Mouse (Mus musculus) MEL (cell line): ENCODE measurements around the gene Scamp5.

Source experiments
- CTCF ChIP-seq, 3 experiments: IDR thresholded peaks in 2 of 3; conservative IDR thresholded peaks in 1 of 3; 2 replicates each; pipeline ENCODE4 v1.5.1; 2011 to 2012; ENCODE audit warnings: low read length in 3 of 3, low read depth in 2 of 3, mild to moderate bottlenecking in 2 of 3, improper control_type of control experiment in 1 of 3, inconsistent platforms in 1 of 3, mixed read lengths in 1 of 3, moderate library complexity in 1 of 3; ENCODE audit not compliant: control insufficient read depth in 1 of 3, insufficient read depth in 1 of 3, poor library complexity in 1 of 3, severe bottlenecking in 1 of 3
- E2F4 ChIP-seq: IDR thresholded peaks from 2 replicates; pipeline ENCODE4 v1.6.1; 2011; ENCODE audit warnings: low read depth, low read length, improper control_type of control experiment, borderline replicate concordance
- EP300 ChIP-seq, 2 experiments: IDR thresholded peaks; 2 replicates each; pipeline ENCODE4 v1.6.1; 2011; ENCODE audit warnings: improper control_type of control experiment in 2 of 2, low read length in 2 of 2, low read depth in 1 of 2, mild to moderate bottlenecking in 1 of 2
- HCFC1 ChIP-seq: IDR thresholded peaks from 2 replicates; pipeline ENCODE4 v1.6.1; 2012; ENCODE audit warnings: low read depth, mild to moderate bottlenecking, inconsistent platforms, low read length, improper control_type of control experiment, moderate library complexity
- MAX ChIP-seq: IDR thresholded peaks from 2 replicates; pipeline ENCODE4 v1.6.1; 2011; ENCODE audit warnings: low read length, improper control_type of control experiment
- MXI1 ChIP-seq: IDR thresholded peaks from 2 replicates; pipeline ENCODE4 v1.6.1; 2011; ENCODE audit warnings: mild to moderate bottlenecking, low read depth, low read length, improper control_type of control experiment
- NRF1 ChIP-seq: IDR thresholded peaks from 2 replicates; pipeline ENCODE4 v1.6.1; 2014; ENCODE audit warnings: low read depth, mild to moderate bottlenecking, inconsistent platforms, low read length, improper control_type of control experiment, moderate library complexity; ENCODE audit not compliant: poor library complexity, insufficient read depth, severe bottlenecking
- POLR2A ChIP-seq, 2 experiments: IDR thresholded peaks; 2 replicates each; pipeline ENCODE4 v1.6.1; 2011 to 2012; ENCODE audit warnings: low read length in 2 of 2, mild to moderate bottlenecking in 2 of 2, control low read depth in 1 of 2, improper control_type of control experiment in 1 of 2, low read depth in 1 of 2, moderate library complexity in 1 of 2; ENCODE audit not compliant: control insufficient read depth in 1 of 2, insufficient read depth in 1 of 2, poor library complexity in 1 of 2
- POLR2AphosphoS5 ChIP-seq: IDR thresholded peaks from 2 replicates; pipeline ENCODE4 v1.6.1; 2012; ENCODE audit warnings: low read depth, borderline replicate concordance, mild to moderate bottlenecking, inconsistent platforms, low read length, moderate library complexity, mixed read lengths
- SIN3A ChIP-seq: IDR thresholded peaks from 2 replicates; pipeline ENCODE4 v1.6.1; 2012; ENCODE audit warnings: low read length, improper control_type of control experiment, inconsistent platforms
- TAL1 ChIP-seq: IDR thresholded peaks from 2 replicates; pipeline ENCODE4 v1.6.1; 2012; ENCODE audit warnings: mild to moderate bottlenecking, inconsistent platforms, low read length, moderate library complexity, mixed read lengths
- TBP ChIP-seq: IDR thresholded peaks from 2 replicates; pipeline ENCODE4 v1.8.0; 2011; ENCODE audit warnings: low read depth, low read length, improper control_type of control experiment
- UBTF ChIP-seq: IDR thresholded peaks from 2 replicates; pipeline ENCODE4 v1.6.1; 2012; ENCODE audit warnings: low read depth, mild to moderate bottlenecking, inconsistent platforms, low read length, improper control_type of control experiment, moderate library complexity, borderline replicate concordance; ENCODE audit not compliant: insufficient read depth
- ZC3H11A ChIP-seq: IDR thresholded peaks from 2 replicates; pipeline ENCODE4 v1.6.1; 2012; ENCODE audit warnings: low read depth, mild to moderate bottlenecking, inconsistent platforms, low read length, improper control_type of control experiment

DNA sequence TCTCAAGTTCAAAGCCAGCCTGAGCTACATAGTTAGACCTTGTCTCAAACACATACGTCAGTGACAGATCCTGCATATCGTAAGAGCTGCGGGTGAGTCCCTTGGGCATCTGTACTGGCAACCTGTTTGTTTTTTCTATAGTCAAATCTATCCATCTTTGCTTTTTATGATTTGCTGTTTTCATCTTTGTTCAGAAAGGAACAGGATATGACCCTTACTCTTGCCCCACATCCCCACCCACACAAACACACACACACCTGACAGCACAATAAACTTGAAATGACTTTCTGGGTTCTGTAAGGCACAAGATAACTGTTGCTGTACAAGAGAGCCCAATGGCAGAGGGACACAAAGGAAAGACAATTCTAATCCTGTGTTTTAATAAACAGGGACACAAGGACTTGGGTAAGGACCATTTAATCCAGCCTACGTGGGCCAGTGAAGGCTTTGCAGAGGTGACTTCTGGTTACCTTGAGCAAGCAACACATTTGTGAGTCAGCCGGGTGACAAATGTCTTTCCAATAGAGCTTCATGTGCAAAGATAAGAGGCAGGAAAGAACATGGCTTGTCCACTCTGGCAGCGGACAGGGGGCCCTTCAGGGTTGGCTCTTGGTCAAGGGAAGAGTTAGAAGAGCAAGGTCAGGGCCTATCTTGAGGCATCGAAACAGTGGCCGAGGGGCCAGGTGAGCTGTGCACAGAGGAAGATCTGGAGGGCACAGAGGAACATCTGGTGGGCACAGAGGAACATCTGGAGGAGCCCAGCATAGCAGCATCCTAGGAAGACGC lies 60.5 kb downstream of the Scamp5 start:
- no peak for TF ChIP-seq EP300 (IDR thresholded peaks at IDR 0.05; ENCODE audit: low read depth in 1 of 2, low read length in 2 of 2)
- no peak for TF ChIP-seq TBP
- no peak for TF ChIP-seq E2F4
- no peak for TF ChIP-seq NRF1
- no peak for TF ChIP-seq CTCF (IDR thresholded peaks at IDR 0.05 in 2 of 3, conservative IDR thresholded peaks at IDR 0.05 in 1 of 3; ENCODE audit: control insufficient read depth in 1 of 3, insufficient read depth in 1 of 3, low read depth in 2 of 3, low read length in 3 of 3, poor library complexity in 1 of 3, severe bottlenecking in 1 of 3)
- TF ChIP-seq MAX: no peak
- TF ChIP-seq ZC3H11A: no peak
- TF ChIP-seq POLR2A (IDR thresholded peaks at IDR 0.05; ENCODE audit: control insufficient read depth in 1 of 2, insufficient read depth in 1 of 2, low read depth in 1 of 2, low read length in 2 of 2, poor library complexity in 1 of 2): no peak
- no peak for TF ChIP-seq TAL1
- TF ChIP-seq SIN3A: no peak
- no peak for TF ChIP-seq HCFC1
- TF ChIP-seq MXI1: no peak
- no peak for TF ChIP-seq UBTF
- TF ChIP-seq POLR2AphosphoS5: no peak
